Mouse (Mus musculus): ENCODE measurements at regions not wholly inside any gene's neighbourhood (a gene's known extent, or its start where the extent isn't known, plus 50 kb on each side); places are given as distances from the start of the nearest gene placed in this dataset.

DNA sequence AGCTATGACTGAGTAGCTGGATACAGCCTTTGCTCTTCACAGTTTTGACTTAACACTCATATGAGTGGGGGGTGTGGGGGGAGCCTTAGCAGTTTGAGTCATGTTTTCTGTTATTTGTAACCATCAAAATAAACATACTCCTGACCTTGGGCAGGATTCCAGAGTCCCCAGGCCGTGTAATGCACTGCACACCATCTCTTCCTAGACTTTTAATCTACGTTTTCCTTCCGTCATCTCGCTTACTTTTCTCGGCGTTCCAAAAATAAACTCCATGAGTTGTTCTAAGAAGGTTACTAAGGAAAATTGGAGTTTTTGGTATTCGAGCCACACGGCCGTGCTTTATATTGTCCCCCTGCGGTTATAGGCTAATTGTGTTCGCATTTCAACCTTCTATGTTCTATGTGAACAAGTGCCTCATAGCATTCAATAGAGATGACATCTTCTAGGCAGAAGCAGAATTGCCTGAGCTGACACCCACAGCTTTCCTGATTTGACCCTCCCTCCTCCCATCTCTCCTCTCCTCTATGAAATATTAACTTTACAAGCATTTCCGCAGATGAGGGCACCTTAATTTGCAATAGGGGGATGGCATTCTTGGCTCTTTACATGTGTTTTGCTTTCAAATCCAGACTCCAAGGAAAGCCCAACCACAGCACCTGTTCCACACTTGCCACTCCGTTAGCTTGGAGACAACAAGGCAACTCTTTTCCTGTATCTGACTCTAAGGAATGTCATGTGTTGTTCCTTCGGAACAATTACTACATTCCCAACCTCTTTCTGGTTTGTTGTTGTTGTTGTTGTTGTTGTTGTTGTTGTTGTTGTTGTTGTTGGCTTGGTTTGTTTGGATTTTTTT is 276.2 kb upstream of the Atp2b1 start:
- WGBS, result 91% methylated on average over 14 of the region's 14 CpGs
- H3K36me3 ChIP-seq (ENCODE audit: control insufficient read depth, insufficient read depth, low read length), result no peaks in the 10 kb centered on the region
- no peak overlapping the region for H3K27ac ChIP-seq (ENCODE audit: low read depth, low read length)
- H3K4me1 ChIP-seq (ENCODE audit: control insufficient read depth, insufficient read depth, low read length), result no peaks in the 10 kb centered on the region
- no peak overlapping the region for H3K9ac ChIP-seq (ENCODE audit: low read length)
- no peaks in the 10 kb centered on the region for H3K9me3 ChIP-seq (ENCODE audit: control insufficient read depth, low read length)
- DNase-seq (ENCODE audit: low spot score) (no peak), ATAC-seq (ENCODE audit: insufficient read depth, low FRiP score, low TSS enrichment) (no peak)
- H3K27me3 ChIP-seq (ENCODE audit: control insufficient read depth, insufficient read depth, low read length), result no peaks in the 10 kb centered on the region
- no peak overlapping the region for H3K4me2 ChIP-seq (ENCODE audit: low read depth)
- no peak overlapping the region for H3K4me3 ChIP-seq (ENCODE audit: low read depth, low read length)

DNA sequence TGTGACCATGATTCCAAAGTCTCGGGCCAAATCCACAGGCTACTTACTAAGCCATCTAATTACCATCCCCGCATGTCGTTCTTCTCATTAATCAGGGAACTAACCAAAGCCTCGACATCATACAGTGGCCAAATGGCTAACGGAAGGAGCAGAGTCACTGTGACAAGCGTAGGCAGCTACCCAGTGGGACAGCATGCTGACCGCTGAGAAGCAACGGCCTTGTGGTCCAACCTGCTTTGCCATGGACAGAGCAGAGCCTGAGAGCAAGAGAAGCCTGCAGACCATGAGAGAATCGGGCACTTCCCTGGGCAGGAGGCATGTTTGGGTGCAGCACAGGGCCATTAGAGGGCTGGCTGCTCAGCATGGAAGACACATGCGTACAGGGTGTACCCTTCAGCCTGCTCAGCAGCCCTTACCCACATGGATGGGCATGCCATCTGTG is 268.5 kb upstream of the Atp2b1 start:
- no peak for ATAC-seq (ENCODE audit: insufficient read depth, low FRiP score, low TSS enrichment)

DNA sequence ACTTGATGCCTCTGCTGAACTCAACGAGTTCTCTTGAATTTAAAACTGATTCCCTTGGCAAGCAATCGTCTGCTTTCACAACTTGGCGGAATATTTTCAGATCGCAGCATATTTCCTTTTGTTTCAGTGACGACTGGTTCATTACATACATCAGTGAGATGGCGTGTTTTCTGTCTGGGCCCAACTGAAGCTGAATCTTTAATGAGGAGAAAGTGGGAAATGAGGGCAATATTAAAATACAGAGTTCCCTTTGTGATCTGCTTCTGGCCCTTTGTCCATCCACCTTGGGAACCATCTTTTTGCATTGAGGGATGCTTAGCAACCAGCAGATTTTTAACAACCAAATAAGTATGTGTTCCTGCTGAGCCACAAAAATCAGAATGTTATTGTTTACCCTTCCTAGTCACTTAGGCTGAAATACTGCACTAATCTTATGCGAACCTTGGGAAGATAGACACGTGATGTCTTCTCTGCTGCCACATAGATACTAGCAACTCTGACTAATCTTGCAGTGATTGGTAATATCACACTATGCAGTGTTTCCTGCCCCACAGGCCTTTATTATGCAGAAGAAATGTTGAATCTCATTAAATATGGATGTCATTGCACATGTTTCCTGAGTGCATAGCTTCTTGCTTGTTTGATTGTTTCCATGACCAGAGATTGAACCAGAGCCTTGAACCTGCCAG is 267.8 kb upstream of the Atp2b1 start:
- 84% methylated on average over 8 of the region's 8 CpGs for WGBS
- Histone ChIP-seq H3K27me3 (ENCODE audit: control insufficient read depth, insufficient read depth, low read length) (no peaks in the 10 kb centered on the region), H3K4me1 (ENCODE audit: control insufficient read depth, insufficient read depth, low read length) (no peaks in the 10 kb centered on the region), H3K4me3 (ENCODE audit: low read depth, low read length) (no peak overlapping the region), H3K36me3 (ENCODE audit: control insufficient read depth, insufficient read depth, low read length) (no peaks in the 10 kb centered on the region), H3K9ac (ENCODE audit: low read length) (no peak overlapping the region), H3K27ac (ENCODE audit: low read depth, low read length) (no peak overlapping the region), H3K9me3 (ENCODE audit: control insufficient read depth, low read length) (no peaks in the 10 kb centered on the region), H3K4me2 (ENCODE audit: low read depth) (no peak overlapping the region)
- no peak for DNase-seq (ENCODE audit: low spot score)
- no peak for ATAC-seq (ENCODE audit: insufficient read depth, low FRiP score, low TSS enrichment)

More for the DNA sequence above, 268.5 kb upstream of the Atp2b1 start:
- WGBS, result 84% methylated on average over 10 of the region's 10 CpGs
- Histone ChIP-seq H3K36me3 (ENCODE audit: control insufficient read depth, insufficient read depth, low read length) (no peaks in the 10 kb centered on the region), H3K4me1 (ENCODE audit: control insufficient read depth, insufficient read depth, low read length) (no peaks in the 10 kb centered on the region), H3K27me3 (ENCODE audit: control insufficient read depth, insufficient read depth, low read length) (no peaks in the 10 kb centered on the region), H3K4me3 (ENCODE audit: low read depth, low read length) (no peak overlapping the region), H3K9ac (ENCODE audit: low read length) (no peak overlapping the region), H3K27ac (ENCODE audit: low read depth, low read length) (no peak overlapping the region), H3K9me3 (ENCODE audit: control insufficient read depth, low read length) (no peaks in the 10 kb centered on the region), H3K4me2 (ENCODE audit: low read depth) (no peak overlapping the region)
- DNase-seq (ENCODE audit: low spot score), result no peak

DNA sequence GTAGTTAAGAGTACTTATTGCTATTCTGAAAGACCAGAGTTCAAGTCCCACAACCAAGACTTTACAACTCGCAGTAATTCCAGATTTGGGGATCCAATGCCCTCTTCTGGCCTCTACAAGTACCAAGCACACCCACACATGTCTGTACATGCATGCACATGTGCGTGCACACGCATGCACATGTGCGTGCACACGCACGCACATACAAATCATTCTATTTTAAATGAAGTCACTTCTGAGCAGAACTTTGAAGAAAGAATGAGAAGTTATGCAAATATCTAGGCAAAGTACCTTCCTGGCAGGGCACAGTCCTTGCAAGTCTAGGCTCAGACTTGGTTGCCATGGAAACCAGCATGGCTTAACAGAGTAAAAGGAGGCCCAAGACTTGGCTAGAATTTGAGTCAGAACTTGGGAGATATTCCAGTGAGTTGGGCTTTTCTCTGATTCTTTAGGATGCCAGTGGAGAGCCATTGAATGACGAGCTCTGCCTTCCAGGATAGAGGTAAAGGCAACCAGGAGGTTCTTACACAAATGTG is 265.4 kb upstream of the Atp2b1 start:
- no peaks in the 10 kb centered on the region for H3K36me3 ChIP-seq (ENCODE audit: control insufficient read depth, insufficient read depth, low read length)
- no peaks in the 10 kb centered on the region for H3K27me3 ChIP-seq (ENCODE audit: control insufficient read depth, insufficient read depth, low read length)
- H3K4me2 ChIP-seq (ENCODE audit: low read depth), result no peak overlapping the region
- DNase-seq (ENCODE audit: low spot score), result no peak
- H3K4me1 ChIP-seq (ENCODE audit: control insufficient read depth, insufficient read depth, low read length), result no peaks in the 10 kb centered on the region
- H3K27ac ChIP-seq (ENCODE audit: low read depth, low read length), result no peak overlapping the region
- H3K9me3 ChIP-seq (ENCODE audit: control insufficient read depth, low read length), result no peaks in the 10 kb centered on the region
- no peak overlapping the region for H3K9ac ChIP-seq (ENCODE audit: low read length)
- ATAC-seq (ENCODE audit: insufficient read depth, low FRiP score, low TSS enrichment), result no peak
- 90% methylated on average over 7 of the region's 7 CpGs for WGBS
- H3K4me3 ChIP-seq (ENCODE audit: low read depth, low read length), result no peak overlapping the region

DNA sequence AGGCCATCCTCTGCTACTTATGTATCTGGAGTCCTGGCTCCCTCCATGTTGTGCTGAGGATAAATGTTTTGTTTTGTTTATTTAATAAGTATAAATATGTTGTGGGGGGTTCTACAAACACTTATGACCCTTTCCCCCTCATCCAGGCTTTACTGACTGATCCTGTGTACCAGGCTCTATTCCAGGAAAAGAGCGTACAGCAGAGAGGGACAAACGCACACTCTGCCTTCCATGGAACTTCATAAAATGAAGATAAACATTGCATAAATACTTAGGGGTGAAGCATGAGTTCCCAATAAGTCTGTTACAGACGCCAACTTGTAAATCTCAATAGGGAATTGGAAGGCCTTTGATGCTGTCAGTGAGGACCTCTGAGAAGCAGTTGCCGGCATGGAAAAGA is 263.7 kb upstream of the Atp2b1 start:
- Histone ChIP-seq H3K36me3 (ENCODE audit: control insufficient read depth, insufficient read depth, low read length) (no peaks in the 10 kb centered on the region), H3K4me2 (ENCODE audit: low read depth) (no peak overlapping the region), H3K9ac (ENCODE audit: low read length) (no peak overlapping the region), H3K27ac (ENCODE audit: low read depth, low read length) (no peak overlapping the region), H3K4me3 (ENCODE audit: low read depth, low read length) (no peak overlapping the region), H3K27me3 (ENCODE audit: control insufficient read depth, insufficient read depth, low read length) (no peaks in the 10 kb centered on the region), H3K4me1 (ENCODE audit: control insufficient read depth, insufficient read depth, low read length) (no peaks in the 10 kb centered on the region), H3K9me3 (ENCODE audit: control insufficient read depth, low read length) (no peaks in the 10 kb centered on the region)
- ATAC-seq (ENCODE audit: insufficient read depth, low FRiP score, low TSS enrichment), result no peak
- DNase-seq (ENCODE audit: low spot score), result no peak
- 82% methylated on average over 4 of the region's 4 CpGs for WGBS

DNA sequence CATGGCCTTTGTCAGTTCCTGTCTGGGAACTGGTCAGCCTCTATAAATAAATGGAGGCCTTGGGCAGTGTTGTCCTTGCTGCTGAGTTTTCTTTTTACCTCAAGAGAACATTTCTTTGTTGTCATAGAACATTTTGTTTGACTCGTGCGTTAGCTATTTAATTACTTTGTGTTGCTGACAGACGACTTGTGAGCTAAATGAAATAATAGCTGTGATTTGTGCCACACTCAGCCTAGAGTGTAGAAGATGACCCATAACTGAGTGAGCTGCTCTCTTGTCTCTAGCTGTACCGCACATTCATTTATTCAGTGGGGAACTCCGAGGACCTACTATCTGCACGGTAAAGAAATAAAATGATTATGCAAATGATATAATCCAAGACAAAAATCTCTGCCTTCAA is 263.1 kb upstream of the Atp2b1 start:
- WGBS, result 91% methylated on average over 6 of the region's 6 CpGs
- Histone ChIP-seq H3K9me3 (ENCODE audit: control insufficient read depth, low read length) (no peaks in the 10 kb centered on the region), H3K4me3 (ENCODE audit: low read depth, low read length) (no peak overlapping the region), H3K4me1 (ENCODE audit: control insufficient read depth, insufficient read depth, low read length) (no peaks in the 10 kb centered on the region), H3K4me2 (ENCODE audit: low read depth) (no peak overlapping the region), H3K36me3 (ENCODE audit: control insufficient read depth, insufficient read depth, low read length) (no peaks in the 10 kb centered on the region), H3K9ac (ENCODE audit: low read length) (no peak overlapping the region), H3K27me3 (ENCODE audit: control insufficient read depth, insufficient read depth, low read length) (no peaks in the 10 kb centered on the region), H3K27ac (ENCODE audit: low read depth, low read length) (no peak overlapping the region)
- ATAC-seq (ENCODE audit: insufficient read depth, low FRiP score, low TSS enrichment), result no peak
- DNase-seq (ENCODE audit: low spot score), result no peak

DNA sequence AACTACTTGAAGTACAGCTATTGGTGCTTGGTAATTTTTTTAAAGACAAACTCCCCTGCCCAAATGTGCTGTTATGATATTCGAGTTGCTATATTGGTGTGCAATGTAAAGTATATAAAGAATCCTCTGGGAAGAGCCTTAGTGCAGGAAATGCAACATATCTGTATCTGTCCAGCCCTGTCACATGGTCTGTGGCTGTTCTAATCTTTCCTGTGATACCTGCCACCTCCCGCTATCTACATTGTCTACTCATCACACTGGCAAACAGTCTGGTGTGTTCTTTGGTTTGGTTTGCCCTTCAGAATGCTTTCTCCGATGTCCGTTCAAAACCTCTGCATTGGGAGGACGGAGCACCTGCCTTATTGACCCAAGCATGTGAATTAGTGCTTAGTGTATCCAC is 262.6 kb upstream of the Atp2b1 start:
- no peaks in the 10 kb centered on the region for H3K27me3 ChIP-seq (ENCODE audit: control insufficient read depth, insufficient read depth, low read length)
- no peak for DNase-seq (ENCODE audit: low spot score)
- 89% methylated on average over 5 of the region's 5 CpGs for WGBS

DNA sequence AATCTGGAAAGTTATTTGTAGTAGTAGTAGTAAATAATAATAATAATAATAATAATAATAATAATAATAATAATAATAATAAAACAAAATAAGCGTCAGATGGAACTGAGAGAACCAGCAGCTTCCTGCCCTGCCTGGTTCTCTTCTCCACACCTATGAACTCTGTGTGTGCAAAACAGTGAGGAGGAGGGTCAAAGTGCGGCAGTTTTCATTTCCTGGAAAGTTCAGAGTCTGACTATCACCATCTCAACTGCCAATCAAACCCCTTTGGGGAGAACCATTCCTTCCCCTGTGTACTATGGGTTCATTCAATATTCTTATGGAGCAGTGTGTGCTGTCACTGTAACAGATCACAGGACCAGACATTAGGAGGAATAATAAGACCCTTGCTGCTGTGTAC is 262.1 kb upstream of the Atp2b1 start:
- Histone ChIP-seq H3K27me3 (ENCODE audit: control insufficient read depth, insufficient read depth, low read length) (no peaks in the 10 kb centered on the region), H3K27ac (ENCODE audit: low read depth, low read length) (no peak overlapping the region), H3K4me3 (ENCODE audit: low read depth, low read length) (no peak overlapping the region), H3K4me1 (ENCODE audit: control insufficient read depth, insufficient read depth, low read length) (no peaks in the 10 kb centered on the region), H3K9me3 (ENCODE audit: control insufficient read depth, low read length) (no peaks in the 10 kb centered on the region), H3K4me2 (ENCODE audit: low read depth) (no peak overlapping the region), H3K9ac (ENCODE audit: low read length) (no peak overlapping the region), H3K36me3 (ENCODE audit: control insufficient read depth, insufficient read depth, low read length) (no peaks in the 10 kb centered on the region)
- WGBS, result 90% methylated on average over 2 of the region's 2 CpGs
- DNase-seq (ENCODE audit: low spot score) (no peak), ATAC-seq (ENCODE audit: insufficient read depth, low FRiP score, low TSS enrichment) (0 out of 2 replicates have a peak, but pooled peaks have one; percentile 24)

More for the DNA sequence above, 262.6 kb upstream of the Atp2b1 start:
- no peaks in the 10 kb centered on the region for H3K36me3 ChIP-seq (ENCODE audit: control insufficient read depth, insufficient read depth, low read length)
- H3K4me2 ChIP-seq (ENCODE audit: low read depth), result no peak overlapping the region
- H3K4me3 ChIP-seq (ENCODE audit: low read depth, low read length), result no peak overlapping the region
- ATAC-seq (ENCODE audit: insufficient read depth, low FRiP score, low TSS enrichment), result no peak
- H3K9ac ChIP-seq (ENCODE audit: low read length), result no peak overlapping the region
- H3K27ac ChIP-seq (ENCODE audit: low read depth, low read length), result no peak overlapping the region
- no peaks in the 10 kb centered on the region for H3K4me1 ChIP-seq (ENCODE audit: control insufficient read depth, insufficient read depth, low read length)
- no peaks in the 10 kb centered on the region for H3K9me3 ChIP-seq (ENCODE audit: control insufficient read depth, low read length)

Measured in neural tube, embryonic 11.5 days (tissue).